Mouse (Mus musculus) midbrain, postnatal 0 days (tissue): ENCODE measurements around the gene Wdfy4. TPM values are rescaled to one million over a fixed set of nuclear protein-coding genes. Genes with fewer than 3 reads are reported as not detected.

Experiments
- ATAC-seq: fragments of 200-750 bp; cut with Nextera tagmentation; 2 replicates; pipeline ENCODE4 v1.8.0; 2017; ENCODE audit warnings: moderate number of reproducible peaks, mild to moderate bottlenecking, moderate TSS enrichment, moderate library complexity; ENCODE audit not compliant: low FRiP score
- DNase-seq: peaks from one replicate; pipeline ENCODE4 v3.0.0-alpha.2; 2015; ENCODE audit warnings: low spot score
- H3K27ac ChIP-seq: fragments of 300-500 bp; sonication (generic); 2 replicates; pipeline ENCODE4 v1.5.1; 2014; ENCODE audit warnings: low read depth, mild to moderate bottlenecking, low read length, mixed read lengths
- H3K27me3 ChIP-seq: fragments of 300-500 bp; sonication (generic); 2 replicates; pipeline ENCODE4 v1.6.1; 2014; ENCODE audit warnings: low read length, control low read depth, mixed read lengths; ENCODE audit not compliant: insufficient read depth
- H3K36me3 ChIP-seq: fragments of 300-500 bp; sonication (generic); 2 replicates; pipeline ENCODE4 v1.6.1; 2014; ENCODE audit warnings: low read length, control low read depth, mixed read lengths; ENCODE audit not compliant: insufficient read depth
- H3K4me1 ChIP-seq: fragments of 300-500 bp; sonication (generic); 2 replicates; pipeline ENCODE4 v1.6.1; 2014; ENCODE audit warnings: mild to moderate bottlenecking, control low read depth, antibody characterized with exemption, low read length, mixed read lengths; ENCODE audit not compliant: insufficient read depth
- H3K4me2 ChIP-seq: fragments of 300-500 bp; sonication (generic); 2 replicates; pipeline ENCODE4 v1.6.1; 2014; ENCODE audit warnings: low read depth, mild to moderate bottlenecking, low read length, mixed read lengths; ENCODE audit not compliant: poor library complexity, severe bottlenecking
- H3K4me3 ChIP-seq: fragments of 300-500 bp; sonication (generic); 2 replicates; pipeline ENCODE4 v1.5.1; 2014; ENCODE audit warnings: low read depth, mild to moderate bottlenecking, low read length, moderate library complexity
- H3K9ac ChIP-seq: fragments of 300-500 bp; sonication (generic); replicated peaks from 2 replicates; pipeline ENCODE4 v1.6.1; 2014; ENCODE audit warnings: mild to moderate bottlenecking, low read length, moderate library complexity, mixed read lengths; ENCODE audit not compliant: poor library complexity, severe bottlenecking
- H3K9me3 ChIP-seq: fragments of 300-500 bp; sonication (generic); 2 replicates; pipeline ENCODE4 v1.6.1; 2016; ENCODE audit warnings: low read length, control low read depth
- CTCF ChIP-seq: IDR thresholded peaks from 2 replicates; pipeline ENCODE4 v1.5.1; 2016; ENCODE audit warnings: antibody characterized with exemption, mild to moderate bottlenecking
- WGBS: fragments of 180-500 bp; shearing (Covaris S2); extraction: QIAGEN DNeasy Blood & Tissue Kit; methylation state at CpG from one replicate; pipeline ENCODE4 v1.1.7; 2014; 5-methylcytosine and 5-hydroxymethylcytosine counted together
- polyA plus RNA-seq: library from polyadenylated mRNA; unstranded; fragments of >200 nt; fragmentation: Nextera tagmentation; extraction: Ambion mirVana; gene quantifications from 2 replicates; pipeline ENCODE4 v1.2.1, GENCODE M21; 2015
- total RNA-seq: library from RNA; depleted of rRNA; stranded (reverse); fragments of >200 nt; gene quantifications from 2 replicates; pipeline ENCODE4 v1.2.3, GENCODE M21; 2014

Gene Wdfy4
- total and polyA plus RNA-seq, 2 experiments from 2014 or later = 0.06 to 7.8 TPM

GRCm38 (mm10) chr14:33072351-33072750 is 113.0 kb downstream of the Wdfy4 start:
- Histone ChIP-seq H3K27me3 (no peaks in the 10 kb centered on the region), H3K9me3 (no peaks in the 10 kb centered on the region), H3K36me3 (no peaks in the 10 kb centered on the region), H3K4me2 (no peak overlapping the region), H3K27ac (no peak overlapping the region), H3K4me3 (no peak overlapping the region), H3K9ac (no peak overlapping the region), H3K4me1 (no peaks in the 10 kb centered on the region)
- TF ChIP-seq CTCF = no peak
- DNase-seq (no peak), ATAC-seq (no peak)
- 89% methylated on average over 7 of the region's 7 CpGs for WGBS

- peak; percentile 33 for DNase-seq
- Histone ChIP-seq H3K27me3 (no peaks in the 10 kb centered on the region), H3K4me3 (no peak overlapping the region), H3K9me3 (no peaks in the 10 kb centered on the region), H3K36me3 (no peaks in the 10 kb centered on the region), H3K9ac (no peak overlapping the region), H3K4me1 (no peaks in the 10 kb centered on the region), H3K27ac (no peak overlapping the region), H3K4me2 (no peak overlapping the region)
- ATAC-seq = no peak
- WGBS = 66% methylated on average over 9 of the region's 9 CpGs
- no peak for TF ChIP-seq CTCF
Observed at GRCm38 (mm10) chr14:33067676-33068075, 117.6 kb downstream of the Wdfy4 start.

GRCm38 (mm10) chr14:33062996-33063395 is 122.3 kb downstream of the Wdfy4 start:
- H3K27ac ChIP-seq = no peak overlapping the region
- no peaks in the 10 kb centered on the region for H3K4me1 ChIP-seq
- H3K4me2 ChIP-seq = no peak overlapping the region
- no peak overlapping the region for H3K4me3 ChIP-seq
- DNase-seq (no peak), ATAC-seq (no peak)
- no peaks in the 10 kb centered on the region for H3K36me3 ChIP-seq
- WGBS = 70% methylated on average over 5 of the region's 5 CpGs
- H3K27me3 ChIP-seq = no peaks in the 10 kb centered on the region
- H3K9me3 ChIP-seq = no peaks in the 10 kb centered on the region
- H3K9ac ChIP-seq = no peak overlapping the region
- no peak for TF ChIP-seq CTCF

- WGBS = 91% methylated on average over 7 of the region's 7 CpGs
- no peaks in the 10 kb centered on the region for H3K9me3 ChIP-seq
- no peak for TF ChIP-seq CTCF
- no peak overlapping the region for H3K27ac ChIP-seq
- no peaks in the 10 kb centered on the region for H3K27me3 ChIP-seq
- DNase-seq = no peak
- H3K4me1 ChIP-seq = no peaks in the 10 kb centered on the region
- H3K4me3 ChIP-seq = no peak overlapping the region
- ATAC-seq = no peak
- no peaks in the 10 kb centered on the region for H3K36me3 ChIP-seq
- no peak overlapping the region for H3K4me2 ChIP-seq
- H3K9ac ChIP-seq = no peak overlapping the region
Observed at GRCm38 (mm10) chr14:33058881-33059660, 126.2 kb downstream of the Wdfy4 start.

GRCm38 (mm10) chr14:33053441-33053840 is 131.9 kb downstream of the Wdfy4 start:
- Histone ChIP-seq H3K27ac (no peak overlapping the region), H3K4me2 (no peak overlapping the region), H3K9me3 (no peaks in the 10 kb centered on the region), H3K36me3 (no peaks in the 10 kb centered on the region), H3K27me3 (no peaks in the 10 kb centered on the region), H3K9ac (no peak overlapping the region), H3K4me3 (no peak overlapping the region), H3K4me1 (peaks cover 4% of the 10 kb centered on the region; the same call in 1 of the 2 replicates)
- 30% methylated on average over 8 of the region's 8 CpGs for WGBS
- DNase-seq (no peak), ATAC-seq (no peak)
- no peak for TF ChIP-seq CTCF

GRCm38 (mm10) chr14:33045217-33045616 is 140.1 kb downstream of the Wdfy4 start:
- no peaks in the 10 kb centered on the region for H3K27me3 ChIP-seq
- no peaks in the 10 kb centered on the region for H3K4me1 ChIP-seq
- H3K4me3 ChIP-seq = no peak overlapping the region
- no peak overlapping the region for H3K27ac ChIP-seq
- no peak overlapping the region for H3K4me2 ChIP-seq
- no peak for TF ChIP-seq CTCF
- ATAC-seq (no peak), DNase-seq (no peak)
- no peak overlapping the region for H3K9ac ChIP-seq
- H3K9me3 ChIP-seq = no peaks in the 10 kb centered on the region
- WGBS = 95% methylated on average over 3 of the region's 3 CpGs
- no peaks in the 10 kb centered on the region for H3K36me3 ChIP-seq
